Comparison of ENCODE assay signal across 23 mouse cellular contexts in the genomic region with DNA sequence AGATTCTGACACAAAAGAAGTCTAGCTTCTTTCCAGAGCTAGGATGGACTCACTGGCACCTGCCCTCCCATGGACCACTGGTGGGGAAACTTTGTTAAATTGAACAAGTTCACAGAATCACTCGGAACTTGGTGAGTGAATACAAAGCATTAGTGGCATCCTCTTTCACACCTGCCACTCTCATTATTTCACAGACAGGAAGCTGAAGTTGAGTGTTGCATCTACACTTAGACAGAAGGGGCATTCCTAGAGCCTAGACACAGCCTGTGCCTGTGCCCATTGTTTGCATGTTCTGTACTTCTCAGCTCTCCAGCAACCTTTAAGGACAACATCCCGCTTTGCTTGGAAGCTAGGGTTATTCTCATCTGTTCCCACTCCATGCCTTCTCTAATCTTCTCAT.
"Had no signal": no experiment of that assay in that cellular context is flagged by ENCODE, and none has a peak within 500 bp of the region (broad histone marks: within the 10 kb centered on the region; RNA-seq: fewer than 3 reads in every experiment).

No protein-coding gene starts in this region.

- H3K9ac ChIP-seq: heart, embryonic 12.5 days; hindbrain, embryonic 12.5 days; hindbrain, embryonic 14.5 days; limb, embryonic 12.5 days had no signal

- H3K4me3 ChIP-seq: heart, embryonic 10.5 days; heart, embryonic 12.5 days; hindbrain, embryonic 10.5 days; hindbrain, embryonic 12.5 days; layer of hippocampus, adult 2 months; left cerebral cortex, adult 2 months; limb, embryonic 10.5 days; limb, embryonic 12.5 days had no signal

- H3K27ac ChIP-seq: heart, embryonic 10.5 days; hindbrain, embryonic 10.5 days; hindbrain, embryonic 12.5 days; hindbrain, embryonic 14.5 days; layer of hippocampus, adult 2 months; limb, embryonic 10.5 days; limb, embryonic 12.5 days had no signal

- DNase-seq: gastrocnemius, postnatal 14 days; heart, adult 18-20 months; heart, postnatal 10 days; heart, postnatal 4 days; kidney, adult 18-20 months; kidney, adult 8-10 months; kidney, postnatal 10 days; kidney, postnatal 25 days; kidney, postnatal 4 days; liver had no signal

- H3K36me3 ChIP-seq: heart, embryonic 10.5 days; heart, embryonic 12.5 days; hindbrain, embryonic 10.5 days; hindbrain, embryonic 12.5 days; limb, embryonic 10.5 days; limb, embryonic 12.5 days had no signal

- H3K4me1 ChIP-seq: heart, embryonic 10.5 days; heart, embryonic 12.5 days; hindbrain, embryonic 10.5 days; hindbrain, embryonic 12.5 days; limb, embryonic 10.5 days; limb, embryonic 12.5 days had no signal

- H3K27me3 ChIP-seq: heart, embryonic 12.5 days; hindbrain, embryonic 12.5 days; limb, embryonic 12.5 days had no signal

- H3K9me3 ChIP-seq: heart, embryonic 10.5 days; heart, embryonic 12.5 days; hindbrain, embryonic 10.5 days; hindbrain, embryonic 12.5 days; limb, embryonic 10.5 days; limb, embryonic 12.5 days had no signal

- ATAC-seq: hindbrain, embryonic 16.5 days; inflammation-experienced regulatory T-cells, adult 6 months; intestine, embryonic 16.5 days had no signal

- H3K4me2 ChIP-seq: heart, embryonic 12.5 days; hindbrain, embryonic 12.5 days; hindbrain, embryonic 14.5 days; limb, embryonic 12.5 days; liver, embryonic 11.5 days had no signal
